Comparison of ENCODE assay signal across 12 mouse cellular contexts in the genomic region with DNA sequence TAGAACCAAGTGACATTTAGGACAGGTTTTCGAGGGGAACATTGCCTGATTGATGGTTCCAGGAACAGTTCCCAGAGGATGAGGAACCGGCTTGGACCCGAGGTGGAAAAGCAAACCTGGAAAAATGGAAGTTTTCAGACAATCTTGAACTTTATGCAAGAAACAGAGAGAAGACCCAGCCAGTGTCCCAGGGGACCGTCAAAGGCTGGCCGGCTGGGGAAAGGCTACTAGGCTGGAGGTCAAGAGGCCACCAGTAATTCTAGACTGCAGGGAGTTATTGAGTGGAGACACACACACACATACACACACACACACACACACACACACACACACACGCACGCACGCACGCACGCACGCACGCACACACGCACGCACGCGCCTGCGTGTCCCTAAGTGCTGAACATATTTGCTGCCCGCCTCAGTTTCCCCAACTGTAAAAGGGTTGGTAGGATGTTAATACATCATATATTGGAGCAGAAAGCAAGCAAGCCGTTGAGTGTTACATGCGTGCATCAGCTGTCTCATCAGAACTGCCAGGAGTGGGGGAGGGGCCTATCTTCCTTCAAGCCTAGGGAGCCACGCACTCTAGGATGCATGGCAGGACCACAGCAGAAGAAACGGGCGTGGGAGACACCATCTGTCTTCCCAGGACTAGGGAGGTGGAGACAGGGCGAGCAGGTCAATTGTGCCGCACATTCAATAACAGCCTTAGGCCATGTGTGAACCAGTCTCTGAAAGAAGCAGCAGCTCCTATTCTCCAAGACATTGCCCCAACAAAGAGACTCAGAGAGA. TPM values are rescaled to one million over a fixed set of nuclear protein-coding genes. Genes with fewer than 3 reads are reported as not detected.
DNase-seq lines count a peak whose midpoint lies in the region; ATAC-seq lines count a peak whose summit lies in the region.
"Had no signal": no experiment of that assay in that cellular context is flagged by ENCODE, and none has a peak within 500 bp of the region (broad histone marks: within the 10 kb centered on the region; RNA-seq: fewer than 3 reads in every experiment).

No protein-coding gene starts in this region.

- no peaks in the 10 kb centered on the region for H3K4me1 ChIP-seq in forebrain, embryonic 11.5 days (replicated peaks; ENCODE audit: control insufficient read depth, insufficient read depth, low read length)

- H3K9me3 ChIP-seq in forebrain, embryonic 11.5 days (ENCODE audit: control insufficient read depth, low read length), result no peaks in the 10 kb centered on the region
- H3K9me3 ChIP-seq: embryonic facial prominence, embryonic 12.5 days; limb, embryonic 15.5 days; midbrain, embryonic 13.5 days had no signal

- no peak overlapping the region for H3K9ac ChIP-seq in forebrain, embryonic 11.5 days (ENCODE audit: low read length)
- H3K9ac ChIP-seq: embryonic facial prominence, embryonic 12.5 days; limb, embryonic 15.5 days; midbrain, embryonic 13.5 days had no signal

- H3K27me3 ChIP-seq in forebrain, embryonic 11.5 days (ENCODE audit: control insufficient read depth, insufficient read depth, low read length), result no peaks in the 10 kb centered on the region
- H3K27me3 ChIP-seq: embryonic facial prominence, embryonic 12.5 days; limb, embryonic 15.5 days; midbrain, embryonic 13.5 days had no signal

- 73% methylated on average over 25 of the region's 25 CpGs for WGBS in forebrain, embryonic 11.5 days

- H3K36me3 ChIP-seq in forebrain, embryonic 11.5 days (ENCODE audit: control insufficient read depth, insufficient read depth, low read length), result no peaks in the 10 kb centered on the region
- H3K36me3 ChIP-seq: embryonic facial prominence, embryonic 12.5 days; limb, embryonic 15.5 days had no signal

- no peak overlapping the region for H3K4me2 ChIP-seq in forebrain, embryonic 11.5 days (ENCODE audit: low read depth, low read length, severe bottlenecking)
- H3K4me2 ChIP-seq: embryonic facial prominence, embryonic 12.5 days; limb, embryonic 15.5 days; midbrain, embryonic 13.5 days had no signal

- no peak overlapping the region for H3K4me3 ChIP-seq in forebrain, embryonic 11.5 days (ENCODE audit: low read depth, low read length)
- H3K4me3 ChIP-seq: embryonic facial prominence, embryonic 12.5 days; limb, embryonic 15.5 days; midbrain, embryonic 13.5 days had no signal

- peak; percentile 52 to 54 for DNase-seq in frontal cortex, postnatal 36 days (ENCODE audit: low spot score in 2 of 2)
- no peak for DNase-seq in frontal cortex, postnatal 14 days (ENCODE audit: low spot score in 2 of 2)
- DNase-seq in ES-CJ7 (ENCODE audit: low read depth, low spot score), result peak; percentile 36
- peak; percentile 56 for DNase-seq in forebrain, embryonic 11.5 days (ENCODE audit: low spot score)
- peak; percentile 63 for DNase-seq in layer of hippocampus, adult 9-11 months
- no peak for DNase-seq in ovary, postnatal 10 days (ENCODE audit: low spot score)
- DNase-seq in gastrocnemius, adult 18-20 months (ENCODE audit: low spot score), result no peak
- DNase-seq in adrenal gland, postnatal 4 days (ENCODE audit: low spot score in 2 of 2), result no peak

- ATAC-seq in forebrain, embryonic 11.5 days (replicated peaks; ENCODE audit: low FRiP score), result no peak
- ATAC-seq: intestine, embryonic 16.5 days; midbrain, embryonic 13.5 days had no signal

- H3K27ac ChIP-seq in forebrain, embryonic 11.5 days (ENCODE audit: low read depth, low read length), result no peak overlapping the region
- H3K27ac ChIP-seq: embryonic facial prominence, embryonic 12.5 days; limb, embryonic 15.5 days; midbrain, embryonic 13.5 days had no signal

RNA-seq across cellular contexts. Expression of a gene that starts 22.9 kb away (rescaled TPM):
- polyA plus RNA-seq in forebrain, embryonic 11.5 days (2014; fragmentation: Nextera tagmentation; extraction: Ambion mirVana), result 35.9 and 41.3 TPM in 2 replicates
- 10 to 100 TPM; 50.8 to 51.5 TPM for total RNA-seq in gastrocnemius, adult 18-20 months (2021)
- total RNA-seq in adrenal gland, postnatal 4 days (2021), result 10 to 100 TPM; 46.6 to 50.8 TPM

RNA-seq across cellular contexts. Expression of a gene that starts 32.0 kb away (rescaled TPM):
- 0.09 and 0.11 TPM in 2 replicates for polyA plus RNA-seq in forebrain, embryonic 11.5 days (2014; fragmentation: Nextera tagmentation; extraction: Ambion mirVana)
- total RNA-seq in gastrocnemius, adult 18-20 months (2021), result under 1 TPM; 0.09 to 0.12 TPM
- total RNA-seq in adrenal gland, postnatal 4 days (2021), result under 1 TPM; 0.20 to 0.28 TPM

RNA-seq across cellular contexts. Expression of a gene that starts 48.8 kb away (rescaled TPM):
- 55.7 and 57.9 TPM in 2 replicates for polyA plus RNA-seq in forebrain, embryonic 11.5 days (2014; fragmentation: Nextera tagmentation; extraction: Ambion mirVana)
- 10 to 100 TPM; 64.7 to 67.6 TPM for total RNA-seq in gastrocnemius, adult 18-20 months (2021)
- 10 to 100 TPM; 33.4 to 38.7 TPM for total RNA-seq in adrenal gland, postnatal 4 days (2021)

RNA-seq across cellular contexts. Expression of a gene that starts 50.7 kb away (rescaled TPM):
- 7.0 and 8.4 TPM in 2 replicates for polyA plus RNA-seq in forebrain, embryonic 11.5 days (2014; fragmentation: Nextera tagmentation; extraction: Ambion mirVana)
- total RNA-seq in gastrocnemius, adult 18-20 months (2021), result 10 to 100 TPM; 45.0 to 52.4 TPM
- total RNA-seq in adrenal gland, postnatal 4 days (2021), result 10 to 100 TPM in 1 of 2 experiments, 1 to 10 TPM in 1; 9.7 to 10.6 TPM

Comparison
In these comparisons a context has a peak if more than half of its experiments do, and no peak if none do; other contexts are left out.
1. DNase-seq: peak in frontal cortex, postnatal 36 days (2 of 2), ES-CJ7 (single experiment), forebrain, embryonic 11.5 days (single experiment) and layer of hippocampus, adult 9-11 months (single experiment); none in frontal cortex, postnatal 14 days (0 of 2), ovary, postnatal 10 days (single experiment), gastrocnemius, adult 18-20 months (single experiment) and adrenal gland, postnatal 4 days (0 of 2).